Mouse (Mus musculus) embryonic fibroblast, embryonic 13.5 days (primary cell): ENCODE results near the gene Oit3. TPM values are rescaled to one million over a fixed set of nuclear protein-coding genes. Genes with fewer than 3 reads are reported as not detected.

Experiments used
- H3K27ac ChIP-seq: 2 replicates; pipeline ENCODE4 v1.5.1; 2012; ENCODE audit warnings: low read length, control low read depth, inconsistent platforms; ENCODE audit not compliant: insufficient read depth
- H3K4me1 ChIP-seq: 2 replicates; pipeline ENCODE4 v1.6.1; 2011; ENCODE audit warnings: low read length; ENCODE audit not compliant: control insufficient read depth, insufficient read depth
- H3K4me3 ChIP-seq: 2 replicates; pipeline ENCODE4 v1.5.1; 2011; ENCODE audit warnings: mild to moderate bottlenecking, control low read depth, low read length; ENCODE audit not compliant: insufficient read depth
- CTCF ChIP-seq: IDR thresholded peaks from 2 replicates; pipeline ENCODE4 v1.5.1; 2011; ENCODE audit warnings: mild to moderate bottlenecking, control low read depth, low read length, moderate library complexity, borderline replicate concordance; ENCODE audit not compliant: insufficient read depth
- POLR2A ChIP-seq: IDR thresholded peaks from 2 replicates; pipeline ENCODE4 v1.6.1; 2011; ENCODE audit warnings: low read depth, mild to moderate bottlenecking, control low read depth, low read length, moderate library complexity
- polyA plus RNA-seq: library from polyadenylated mRNA; stranded (reverse); fragments of >200 nt; gene quantifications from 2 replicates; pipeline ENCODE4 v1.2.4, GENCODE M21; 2011; ENCODE audit warnings: low read depth; ENCODE audit not compliant: missing spikeins, insufficient read length

Oit3 gene
- polyA plus RNA-seq, 1 experiment: 0.44 TPM

- no peak overlapping the region for H3K4me3 ChIP-seq
- H3K4me1 ChIP-seq: peaks cover 11% of the 10 kb centered on the region
- no peak overlapping the region for H3K27ac ChIP-seq
- TF ChIP-seq POLR2A: no peak
These were observed 5.8 kb downstream of the Oit3 start for GRCm38 (mm10) chr10:59435746-59436145.

DNA sequence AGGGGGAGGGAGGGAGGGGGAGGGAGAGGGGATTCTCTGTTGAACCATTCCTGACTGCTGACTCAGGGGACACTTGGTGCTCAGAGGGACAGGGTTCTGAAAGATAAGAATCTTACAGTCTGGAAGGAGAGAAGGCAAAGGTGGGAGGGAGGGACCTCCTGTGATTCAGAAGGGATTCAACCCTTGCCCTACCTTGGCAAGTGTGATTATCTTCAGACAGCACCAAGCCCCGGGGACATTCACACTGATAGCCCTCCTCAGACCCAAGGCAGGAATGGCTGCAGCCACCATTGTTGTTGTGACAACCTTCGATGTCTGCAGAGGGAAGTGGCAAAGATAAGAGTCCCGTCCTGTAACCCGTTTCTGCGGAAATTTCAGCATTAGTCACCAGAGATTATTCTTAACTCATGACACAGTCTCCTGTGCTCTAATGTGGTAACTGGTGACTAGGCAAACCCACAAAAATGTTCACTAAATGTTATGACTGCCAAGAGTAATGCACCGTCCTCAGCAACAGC lies 10.8 kb downstream of the Oit3 start:
- Histone ChIP-seq H3K4me3 (no peak overlapping the region), H3K27ac (peak overlapping the region; percentile 88), H3K4me1 (peaks cover 13% of the 10 kb centered on the region)
- TF ChIP-seq CTCF: no peak
- TF ChIP-seq POLR2A: no peak

DNA sequence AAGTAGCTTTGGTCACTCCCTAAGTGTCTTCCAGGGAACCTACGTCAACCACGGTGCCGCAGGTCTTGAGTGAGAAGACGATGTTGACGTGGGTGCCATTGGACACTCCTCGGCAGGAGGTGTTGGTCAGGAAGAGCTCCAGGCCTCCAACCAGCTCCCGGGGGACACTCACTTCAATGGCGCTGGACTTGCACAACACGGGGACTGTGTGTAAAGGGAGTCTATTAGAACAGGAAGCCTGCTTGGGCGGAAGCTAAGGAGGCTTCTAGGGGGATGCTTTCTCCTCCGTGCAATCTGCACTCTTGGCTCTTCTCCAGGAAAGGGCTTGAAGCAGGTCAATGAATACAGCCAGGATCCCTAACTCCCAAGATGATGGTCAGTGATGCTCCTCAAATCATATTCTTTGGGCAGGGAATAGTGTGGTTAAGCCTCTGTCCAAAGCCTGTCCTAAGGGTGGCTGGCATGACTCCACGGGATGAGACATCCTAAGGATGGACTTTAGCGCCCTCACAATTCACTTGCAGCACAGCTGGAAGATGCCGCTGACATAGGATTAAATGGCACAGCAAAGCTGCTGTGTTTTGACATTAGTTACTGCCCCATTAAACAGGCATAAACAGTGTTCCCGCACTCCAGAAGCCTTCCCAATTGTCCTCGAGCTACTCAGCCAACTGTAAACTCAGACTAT lies 12.0 kb downstream of the Oit3 start:
- Histone ChIP-seq H3K4me1 (peaks cover 15% of the 10 kb centered on the region), H3K4me3 (no peak overlapping the region), H3K27ac (no peak overlapping the region)
- TF ChIP-seq POLR2A: no peak
- TF ChIP-seq CTCF: no peak

DNA sequence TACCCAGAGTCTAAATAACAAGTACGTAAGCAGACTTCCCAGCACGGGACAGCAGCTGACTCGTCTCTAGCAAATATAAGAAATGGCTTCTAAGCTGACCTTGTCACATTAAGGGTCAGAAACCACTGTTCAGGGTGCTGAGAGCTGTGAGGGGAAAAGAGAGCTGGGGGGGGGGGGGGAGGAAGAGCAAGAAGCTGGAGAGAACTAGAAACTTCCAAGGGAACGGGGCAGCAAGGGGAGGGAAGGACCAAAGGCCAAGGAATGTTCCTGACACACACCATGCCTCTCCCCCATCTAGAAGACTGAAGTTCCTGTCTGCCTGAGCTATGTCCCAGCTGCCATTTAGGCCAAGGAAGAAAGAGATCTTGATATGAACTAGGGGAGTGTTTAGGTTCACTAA lies 15.2 kb downstream of the Oit3 start:
- Histone ChIP-seq H3K4me1 (peaks cover 11% of the 10 kb centered on the region), H3K4me3 (no peak overlapping the region), H3K27ac (no peak overlapping the region)
- TF ChIP-seq CTCF (no peak), POLR2A (no peak)

DNA sequence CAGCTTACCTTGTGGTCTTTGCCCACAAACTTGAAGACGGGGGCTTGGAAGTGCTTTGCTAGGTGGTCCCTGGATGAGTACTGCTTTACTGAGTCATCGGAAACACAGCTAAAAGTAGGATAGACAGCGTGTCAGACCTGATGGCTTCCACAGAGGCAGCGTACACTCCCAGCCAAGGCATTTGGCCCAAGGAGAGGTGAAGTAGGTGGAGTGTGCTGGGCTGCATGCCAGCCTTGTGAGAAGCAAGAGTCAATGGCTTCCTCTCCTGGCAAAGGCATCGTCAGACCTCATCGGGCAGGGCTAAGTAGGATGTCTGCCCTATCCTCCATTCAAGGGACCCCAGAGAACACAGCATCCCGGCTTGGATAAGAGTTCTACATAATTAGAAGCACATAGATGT lies 16.2 kb downstream of the Oit3 start:
- Histone ChIP-seq H3K4me1 (peaks cover 6% of the 10 kb centered on the region), H3K4me3 (no peak overlapping the region), H3K27ac (no peak overlapping the region)
- TF ChIP-seq POLR2A (no peak), CTCF (no peak)

GRCm38 (mm10) chr10:59424453-59424852 lies 17.1 kb downstream of the Oit3 start:
- Histone ChIP-seq H3K27ac (no peak overlapping the region), H3K4me1 (peaks cover 2% of the 10 kb centered on the region; the same call in 1 of the 2 replicates), H3K4me3 (no peak overlapping the region)
- no peak for TF ChIP-seq CTCF
- TF ChIP-seq POLR2A: no peak

DNA sequence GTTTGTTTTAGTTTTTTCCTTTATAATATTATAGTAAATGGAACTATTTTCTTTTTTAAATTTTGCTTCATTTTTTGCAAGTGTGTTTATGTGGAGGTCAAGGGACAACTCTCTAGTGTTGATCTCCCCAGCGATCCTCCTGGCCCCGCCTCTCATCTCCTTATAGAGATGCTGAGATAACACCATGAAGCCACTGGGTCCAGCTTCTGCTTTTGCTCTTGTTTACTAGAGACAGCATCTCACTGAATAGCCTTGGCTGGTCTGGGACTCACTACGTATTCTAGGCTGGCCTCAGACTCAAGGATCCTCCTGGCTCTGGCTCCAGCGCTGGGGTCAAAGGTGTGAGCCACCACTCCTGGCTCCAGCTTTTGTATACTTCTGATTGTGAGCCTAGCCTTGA lies 22.1 kb downstream of the Oit3 start:
- TF ChIP-seq POLR2A (no peak), CTCF (no peak)
- Histone ChIP-seq H3K4me3 (no peak overlapping the region), H3K27ac (no peak overlapping the region), H3K4me1 (no peaks in the 10 kb centered on the region; the same call in 1 of the 2 replicates)

DNA sequence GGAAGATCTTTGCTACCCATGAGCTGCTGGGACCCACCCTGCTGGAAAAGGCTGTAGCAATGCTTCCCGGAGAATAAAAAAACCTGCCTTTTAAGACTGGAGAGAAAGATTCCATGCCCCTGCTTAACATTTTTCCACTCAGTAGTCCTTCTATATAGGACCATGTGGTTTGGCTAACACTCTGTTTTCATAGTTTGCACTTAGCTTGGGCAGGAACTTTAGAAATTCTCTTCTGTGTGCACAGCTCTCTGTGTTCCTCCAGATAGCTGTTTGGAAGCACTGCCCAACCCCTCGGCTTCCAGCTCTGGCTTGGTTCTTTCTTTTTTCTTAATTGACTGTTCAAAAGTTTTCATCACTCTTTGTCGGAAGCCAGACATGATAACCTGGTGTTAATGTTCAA lies 25.0 kb downstream of the Oit3 start:
- TF ChIP-seq CTCF (no peak), POLR2A (no peak)
- Histone ChIP-seq H3K27ac (no peak overlapping the region), H3K4me3 (no peak overlapping the region), H3K4me1 (no peaks in the 10 kb centered on the region; the same call in 1 of the 2 replicates)

GRCm38 (mm10) chr10:59413711-59414110 lies 27.9 kb downstream of the Oit3 start:
- TF ChIP-seq POLR2A (no peak), CTCF (no peak)
- no peaks in the 10 kb centered on the region; the same call in 1 of the 2 replicates for H3K4me1 ChIP-seq
- no peak overlapping the region for H3K4me3 ChIP-seq
- no peak overlapping the region for H3K27ac ChIP-seq

DNA sequence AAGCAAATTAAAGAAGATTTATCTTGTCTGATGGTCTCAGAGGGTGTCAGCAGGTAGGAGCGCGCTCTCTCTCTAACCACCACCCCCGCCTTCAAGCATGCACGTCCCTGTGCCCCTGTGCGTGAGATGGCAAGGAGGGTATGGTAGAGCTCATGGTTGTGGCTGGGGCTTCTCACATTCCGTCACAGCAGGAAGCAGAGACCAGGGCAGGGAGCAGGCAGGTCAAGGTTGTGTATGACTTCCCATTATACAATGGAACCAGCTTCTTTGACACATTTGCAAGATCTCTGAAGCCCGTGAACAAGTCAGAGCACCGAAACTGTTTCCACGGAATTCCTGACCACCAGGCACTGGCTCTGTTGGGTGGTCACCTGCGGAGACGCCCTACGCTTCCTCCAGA lies 31.3 kb downstream of the Oit3 start:
- no peaks in the 10 kb centered on the region for H3K4me1 ChIP-seq
- no peak overlapping the region for H3K27ac ChIP-seq
- TF ChIP-seq POLR2A (no peak), CTCF (no peak)
- H3K4me3 ChIP-seq: no peak overlapping the region

- Histone ChIP-seq H3K4me1 (no peaks in the 10 kb centered on the region), H3K4me3 (no peak overlapping the region), H3K27ac (no peak overlapping the region)
- TF ChIP-seq CTCF: no peak
These were observed 33.1 kb downstream of the Oit3 start for GRCm38 (mm10) chr10:59408499-59408898.
